Mouse (Mus musculus) C2C12 (cell line): ENCODE measurements at regions not wholly inside any gene's neighbourhood (a gene's known extent, or its start where the extent isn't known, plus 50 kb on each side); places are given as distances from the start of the nearest gene placed in this dataset.

Experiments used
- CEBPB ChIP-seq: IDR thresholded peaks from one replicate; pipeline ENCODE4 v1.6.1; 2011; ENCODE audit warnings: low read depth, mild to moderate bottlenecking, control low read depth, moderate library complexity
- CTCF ChIP-seq: IDR thresholded peaks from one replicate; pipeline ENCODE4 v1.5.1; 2011; ENCODE audit not compliant: control insufficient read depth, insufficient read depth, insufficient read length
- FOSL1 ChIP-seq: IDR thresholded peaks from one replicate; pipeline ENCODE4 v1.8.0; 2011; ENCODE audit warnings: mild to moderate bottlenecking, low read length; ENCODE audit not compliant: poor library complexity, insufficient read depth, severe bottlenecking
- MAX ChIP-seq: IDR thresholded peaks from one replicate; pipeline ENCODE4 v1.6.1; 2011; ENCODE audit warnings: mild to moderate bottlenecking, control low read depth
- MYOD1 ChIP-seq: IDR thresholded peaks from one replicate; pipeline ENCODE4 v1.6.1; 2011; ENCODE audit warnings: low read depth; ENCODE audit not compliant: control insufficient read depth, insufficient read length

DNA sequence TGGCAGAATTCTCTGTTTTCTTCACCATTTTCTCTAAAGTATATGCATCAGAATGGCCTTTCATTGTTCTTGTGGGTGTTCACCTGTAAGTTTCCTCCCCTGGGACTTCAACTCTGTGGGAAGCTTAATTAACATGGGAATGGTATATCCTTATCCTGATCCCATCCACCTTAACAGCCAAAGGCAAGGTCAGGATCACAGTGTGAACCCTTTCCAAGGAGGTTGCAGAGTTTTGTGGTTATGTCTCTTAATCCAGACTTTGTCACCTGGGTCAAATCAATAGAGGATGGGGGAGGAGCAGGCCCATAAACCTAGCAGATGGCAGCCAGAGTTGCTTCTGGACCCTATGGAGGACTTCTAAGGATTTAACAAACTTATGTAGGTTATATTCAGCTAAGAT, 102.9 kb upstream of the Trim24 start:
- TF ChIP-seq CEBPB = no peak
- TF ChIP-seq MAX = no peak
- no peak for TF ChIP-seq CTCF
- no peak for TF ChIP-seq MYOD1
- TF ChIP-seq FOSL1 = no peak
